Mouse (Mus musculus) heart, postnatal 25 days (tissue): Measurements from ENCODE around the gene Ring1. TPM values are rescaled to one million over a fixed set of nuclear protein-coding genes. Genes with fewer than 3 reads are reported as not detected.
A peak's percentile ranks its signal among the peaks of the same experiment; 100 is the strongest.

ENCODE experiments used
- DNase-seq: peaks from one replicate; pipeline ENCODE4 v3.0.0; 2022; ENCODE audit warnings: low spot score
- intact Hi-C: fragments of 180-260 bp; cut with DNase I; formaldehyde crosslinking; loops from one replicate; pipeline ENCODE4 v1.15.1; 2025
- total RNA-seq, 2 experiments: library from RNA; stranded (reverse); gene quantifications; 2 replicates each; pipeline ENCODE4 v1.2.3; 2021

Gene Ring1
- 10 to 100 TPM; 12.6 to 13.2 TPM for total RNA-seq

DNA sequence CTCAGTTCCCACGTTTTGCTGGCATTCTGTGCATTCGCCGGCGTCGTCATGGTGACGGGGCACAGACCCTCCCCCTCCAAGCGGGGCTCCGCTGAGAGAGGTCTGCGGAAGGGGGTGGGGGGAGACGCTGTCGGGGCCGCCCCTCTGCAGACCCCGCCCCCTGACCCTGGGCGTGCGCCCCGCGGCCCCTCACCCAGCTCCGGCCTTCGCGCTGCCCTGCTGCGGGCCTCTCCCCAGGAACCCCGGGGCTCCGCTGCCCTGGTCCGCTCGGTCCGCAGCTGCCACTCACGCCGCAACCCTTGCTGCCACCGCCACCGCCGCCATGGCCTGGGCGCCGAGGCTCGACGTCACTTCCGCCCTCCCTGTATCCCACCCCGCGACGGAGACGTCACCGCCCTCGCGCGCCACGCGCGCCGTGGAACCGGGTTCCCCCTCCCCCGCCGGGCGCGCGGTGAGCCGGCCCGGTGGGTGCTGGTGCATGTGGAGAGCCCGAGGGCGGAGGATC, at the start of gene Ring1:
Gene Ring1, minus strand, starts transcription at position 364 of the 505 bp plus-strand sequence.
- DNase-seq, result peak; percentile 79
- intact Hi-C loops, result no loop called here

DNA sequence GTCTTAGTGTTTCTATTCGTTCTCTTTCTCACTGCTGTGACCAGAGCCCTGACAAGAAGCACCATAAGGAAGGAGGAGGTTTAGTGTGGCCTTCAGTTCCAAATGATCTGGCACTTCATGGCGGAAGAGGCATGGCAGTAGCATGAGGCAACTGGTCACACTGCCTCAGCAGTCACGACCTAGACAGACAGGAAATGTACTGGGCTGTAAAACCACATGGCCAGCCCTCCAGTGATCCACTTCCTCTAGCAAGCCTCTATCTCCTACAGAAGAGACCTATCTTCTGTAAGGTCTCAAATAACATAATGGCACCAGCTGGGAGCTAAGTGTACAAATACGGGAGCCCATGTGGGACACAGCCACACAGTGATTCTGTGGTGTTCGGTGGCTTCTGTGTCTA, 47.6 kb upstream of the Ring1 start:
- no peak for DNase-seq
- intact Hi-C loops, result no loop called here

DNA sequence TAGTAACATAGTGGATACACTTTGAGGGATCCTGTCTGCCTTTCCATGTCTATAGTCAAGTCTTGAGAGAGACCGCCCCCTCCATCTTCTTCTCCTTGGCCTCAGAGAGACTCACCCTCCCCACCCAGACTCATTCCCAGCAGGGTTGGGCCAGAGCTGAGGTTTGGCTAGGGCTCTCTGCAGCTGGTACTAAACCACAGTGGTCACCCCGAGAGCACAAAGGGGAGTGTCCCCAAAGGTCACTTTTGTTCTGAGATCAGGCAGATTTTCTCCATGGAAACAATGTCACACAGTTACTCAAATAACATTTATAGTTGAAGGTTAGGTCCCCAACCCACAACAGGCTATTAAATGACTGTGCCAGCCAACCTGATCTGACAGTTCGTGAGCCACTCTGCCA, 44.4 kb upstream of the Ring1 start:
- intact Hi-C loops, result no loop called here
- no peak for DNase-seq

DNA sequence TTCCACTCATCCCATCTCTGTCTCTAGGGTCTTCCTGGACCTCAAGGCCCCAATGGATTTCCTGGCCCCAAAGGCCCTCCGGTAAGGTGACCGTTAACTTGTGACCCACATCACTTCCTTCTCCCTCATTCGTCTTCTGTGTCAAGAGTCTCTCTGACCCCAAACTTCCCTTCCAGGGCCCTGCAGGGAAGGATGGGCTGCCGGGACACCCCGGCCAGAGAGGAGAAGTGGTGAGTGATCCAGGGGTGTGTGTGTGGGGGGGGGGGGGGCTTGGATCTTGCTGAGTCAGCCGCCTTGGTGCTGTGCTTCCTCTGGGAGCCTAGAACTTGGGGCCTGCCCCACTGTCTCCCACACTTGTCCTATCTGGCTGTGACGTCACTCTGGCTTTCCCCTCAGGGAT, 32.7 kb upstream of the Ring1 start:
- intact Hi-C loops, result no loop called here
- no peak for DNase-seq

DNA sequence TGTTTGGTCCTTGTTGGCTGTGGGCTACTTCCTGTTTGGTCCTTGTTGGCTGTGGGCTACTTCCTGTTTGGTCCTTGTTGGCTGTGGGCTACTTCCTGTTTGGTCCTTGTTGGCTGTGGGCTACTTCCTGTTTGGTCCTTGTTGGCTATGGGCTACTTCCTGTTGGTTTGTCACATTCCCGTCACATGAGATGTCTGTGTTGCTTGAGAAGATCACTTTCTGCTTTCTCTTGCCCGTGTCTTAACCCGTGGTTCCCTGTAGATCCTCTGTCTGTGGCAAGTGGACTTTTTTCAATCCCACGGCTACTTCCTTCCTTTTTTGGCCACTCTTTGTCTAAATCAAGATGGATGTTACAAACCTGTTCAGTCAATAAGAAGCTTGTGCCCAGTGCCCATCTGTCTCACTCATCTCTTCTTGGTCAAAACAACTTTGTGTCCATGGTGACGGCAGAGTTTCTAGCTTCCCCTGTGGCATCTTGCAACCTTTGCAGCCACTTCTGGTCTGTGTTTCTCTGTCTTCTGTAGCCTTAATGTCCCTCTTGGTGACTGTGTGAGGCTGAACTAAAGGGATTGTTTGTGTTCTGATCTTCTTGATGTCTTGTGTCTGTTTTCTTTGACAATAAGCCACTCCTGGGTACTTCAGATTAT, 23.0 kb upstream of the Ring1 start:
- DNase-seq, result no peak
- intact Hi-C loops, result no loop called here

DNA sequence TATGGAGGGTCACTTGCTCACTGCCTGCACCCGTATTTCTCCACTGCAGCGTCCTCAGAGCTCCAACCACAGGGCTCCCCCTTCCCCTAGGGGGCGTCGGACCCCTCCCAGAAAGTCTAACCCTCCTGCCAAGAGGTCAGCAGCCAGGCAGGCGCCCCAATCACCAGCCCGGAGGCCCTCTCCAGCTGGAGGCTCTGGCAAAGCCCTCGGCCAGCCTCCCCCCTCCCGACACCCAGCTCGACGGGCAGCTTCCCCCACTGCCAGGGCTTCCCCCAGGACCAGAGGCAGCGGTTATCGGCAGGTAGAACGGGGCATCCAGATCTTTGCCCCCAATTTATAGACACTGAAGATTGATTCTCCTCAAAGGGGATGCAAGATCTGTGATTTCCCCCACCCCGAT, 21.5 kb upstream of the Ring1 start:
- intact Hi-C loops, result no loop called here
- no peak for DNase-seq

DNA sequence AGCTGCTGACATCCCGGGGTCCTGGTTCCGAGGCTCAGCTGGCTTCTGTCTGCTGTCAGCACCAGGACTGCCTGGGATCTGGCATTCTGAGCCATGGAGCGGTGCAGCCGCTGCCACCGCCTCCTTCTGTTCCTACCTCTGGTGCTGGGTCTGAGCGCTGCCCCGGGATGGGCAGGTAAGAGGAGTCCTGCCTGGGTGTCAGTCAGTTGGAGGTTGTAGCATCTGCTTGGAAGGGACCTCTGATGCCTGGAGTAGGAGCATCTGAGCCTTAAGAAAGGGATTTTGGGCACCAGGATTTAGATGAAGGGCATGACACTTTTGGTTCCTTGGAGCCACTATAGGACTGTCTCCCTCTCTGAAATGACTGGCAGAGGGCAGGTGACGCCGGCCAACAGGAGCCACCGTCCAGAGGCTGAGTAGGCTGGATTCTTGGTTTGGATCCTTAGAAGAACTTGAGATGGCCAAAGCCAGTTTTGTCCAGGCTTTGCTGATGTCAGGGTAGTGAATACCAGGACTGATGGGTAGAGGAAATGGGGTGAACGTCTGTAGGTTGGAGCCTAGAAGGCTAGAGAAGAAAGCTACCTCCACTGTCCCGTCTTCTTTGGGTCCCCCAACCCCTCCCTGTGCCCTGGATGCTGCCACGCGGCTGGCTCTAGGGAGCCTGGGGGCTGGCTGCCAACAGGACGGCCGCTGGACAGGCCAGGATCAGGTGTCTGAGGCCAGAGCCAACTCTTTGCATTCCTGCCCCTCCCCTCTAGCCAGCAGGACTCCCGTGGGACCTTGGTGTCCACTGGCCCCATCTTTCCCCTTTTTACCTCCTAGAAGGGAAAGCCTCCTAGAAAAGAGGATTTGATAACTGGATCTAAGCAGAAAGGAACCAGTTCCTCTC, 15.3 kb upstream of the Ring1 start:
- intact Hi-C loops, result no loop called here

DNA sequence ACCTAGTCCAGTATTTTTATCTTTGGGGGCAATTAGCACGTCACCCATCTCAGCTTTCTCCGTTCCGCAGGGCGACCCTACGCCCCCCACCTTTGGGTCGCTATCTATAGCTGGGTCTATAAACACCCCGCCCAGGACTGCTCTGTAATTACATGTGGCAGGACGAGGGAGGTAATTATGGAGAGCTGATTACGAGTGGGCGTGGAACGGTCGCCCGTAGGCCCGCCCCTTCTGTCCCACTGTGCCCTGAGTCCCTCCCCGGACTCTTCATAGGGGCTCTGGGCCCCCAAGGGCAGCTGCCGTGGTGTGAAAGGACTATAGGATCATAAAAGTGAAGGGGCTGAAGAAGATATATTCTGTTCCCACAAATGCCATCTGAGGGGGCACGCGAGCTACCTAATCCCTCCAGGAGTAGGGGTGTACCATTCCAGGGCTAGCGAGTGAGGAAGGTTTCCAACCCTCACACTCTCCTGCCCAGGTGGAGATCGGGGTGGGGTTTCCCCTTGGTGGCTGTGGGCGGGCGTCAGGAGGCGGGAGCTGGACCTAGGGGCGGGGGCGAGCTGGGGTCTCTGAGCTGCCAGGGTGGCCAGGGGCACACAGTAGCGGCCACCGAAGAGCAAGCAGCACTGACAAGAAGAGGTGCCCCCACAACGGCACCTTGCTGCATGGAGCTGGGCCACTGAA, 14.5 kb upstream of the Ring1 start, which contains the start of gene Col11a2:
Gene Col11a2, plus strand, starts transcription at position 560 of the 684 bp plus-strand sequence.
- intact Hi-C loops, result no loop called here
- DNase-seq, result no peak

More for the DNA sequence above, 15.3 kb upstream of the Ring1 start:
- no peak for DNase-seq

DNA sequence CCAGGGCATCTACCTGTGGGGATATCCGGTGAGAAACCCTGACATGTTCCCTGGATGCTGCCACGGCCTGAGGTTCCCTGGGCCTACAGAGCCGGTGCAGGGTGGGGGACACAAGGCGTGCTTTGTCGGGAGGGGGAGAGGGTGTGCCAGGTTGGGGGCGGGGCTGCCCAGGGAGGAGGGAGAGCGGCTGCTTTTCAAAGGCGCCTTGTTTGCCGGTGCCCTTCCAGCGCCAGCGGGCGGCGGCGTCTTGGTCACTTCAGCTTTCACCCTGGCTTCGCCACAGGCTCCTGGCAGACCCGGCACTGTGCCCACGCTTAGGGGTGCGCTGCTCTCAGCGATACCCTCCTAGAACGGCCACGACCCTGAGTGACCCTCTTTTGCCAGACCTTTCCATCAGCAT, 14.0 kb upstream of the Ring1 start:
- intact Hi-C loops, result no loop called here
- DNase-seq, result no peak

DNA sequence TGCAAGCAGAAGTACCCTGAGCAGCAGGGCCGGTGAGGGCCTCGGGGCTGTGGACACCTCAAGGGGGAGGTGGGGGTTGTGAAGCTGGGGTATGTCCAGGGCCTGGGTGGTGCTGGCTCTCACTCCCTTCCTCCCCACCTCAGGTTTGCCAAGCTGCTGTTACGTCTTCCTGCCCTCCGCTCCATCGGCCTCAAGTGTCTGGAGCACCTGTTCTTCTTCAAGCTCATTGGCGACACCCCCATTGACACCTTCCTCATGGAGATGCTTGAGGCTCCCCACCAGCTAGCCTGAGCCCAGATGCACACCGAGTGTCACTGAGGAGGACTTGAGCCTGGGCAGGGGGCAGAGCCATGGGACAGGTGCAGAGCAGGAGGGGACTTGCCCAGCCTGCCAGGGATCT, 12.8 kb upstream of the Ring1 start:
- intact Hi-C loops, result no loop called here
- no peak for DNase-seq

DNA sequence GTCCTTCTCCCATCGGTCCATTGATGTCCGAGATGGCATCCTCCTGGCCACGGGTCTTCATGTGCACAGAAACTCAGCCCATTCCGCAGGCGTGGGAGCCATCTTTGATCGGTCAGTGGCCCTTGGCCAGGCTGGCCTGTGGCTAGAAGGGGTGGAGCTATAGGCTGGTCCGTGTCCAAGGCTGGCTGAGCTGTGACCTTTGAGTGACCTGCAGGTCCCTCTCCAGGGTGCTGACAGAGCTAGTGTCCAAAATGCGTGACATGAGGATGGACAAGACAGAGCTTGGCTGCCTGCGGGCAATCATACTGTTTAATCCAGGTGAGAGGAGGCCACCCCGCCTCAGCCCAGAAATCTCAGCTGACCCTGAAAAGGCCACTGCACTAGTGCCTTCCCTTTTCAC, 12.2 kb upstream of the Ring1 start:
- intact Hi-C loops, result no loop called here
- no peak for DNase-seq

DNA sequence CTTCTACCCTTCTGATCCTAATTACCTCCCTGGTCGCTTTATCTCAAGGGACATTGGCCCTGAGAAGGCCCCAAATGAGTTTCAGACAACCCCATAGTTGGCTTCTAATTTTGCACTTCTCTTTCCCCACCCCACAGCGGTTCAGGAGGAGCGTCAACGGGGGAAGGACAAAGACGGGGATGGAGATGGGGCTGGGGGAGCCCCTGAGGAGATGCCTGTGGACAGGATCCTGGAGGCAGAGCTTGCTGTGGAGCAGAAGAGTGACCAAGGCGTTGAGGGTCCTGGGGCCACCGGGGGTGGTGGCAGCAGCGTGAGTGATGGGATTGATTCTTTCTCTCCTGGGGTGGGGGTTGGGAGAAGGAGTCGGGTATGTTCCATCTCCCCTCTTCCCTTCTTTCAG, 11.0 kb upstream of the Ring1 start:
- intact Hi-C loops, result no loop called here
- DNase-seq, result no peak

DNA sequence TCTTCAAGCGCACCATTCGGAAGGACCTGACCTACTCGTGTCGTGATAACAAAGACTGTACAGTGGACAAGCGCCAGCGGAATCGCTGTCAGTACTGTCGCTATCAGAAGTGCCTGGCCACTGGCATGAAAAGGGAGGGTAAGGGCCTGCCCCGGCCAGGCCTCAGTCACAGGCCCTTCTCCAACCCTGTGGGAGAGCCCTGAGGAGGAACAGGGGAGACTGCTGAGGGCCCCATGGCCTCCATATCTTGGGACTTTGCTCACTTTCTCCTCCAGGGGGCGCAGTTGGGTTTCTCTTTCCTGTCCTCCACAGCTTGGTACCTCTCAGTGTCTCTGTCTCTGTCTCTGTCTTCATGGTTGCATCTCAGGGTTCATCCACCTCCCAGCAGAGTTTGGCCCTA, 9.6 kb upstream of the Ring1 start:
- no peak for DNase-seq
- intact Hi-C loops, result no loop called here

DNA sequence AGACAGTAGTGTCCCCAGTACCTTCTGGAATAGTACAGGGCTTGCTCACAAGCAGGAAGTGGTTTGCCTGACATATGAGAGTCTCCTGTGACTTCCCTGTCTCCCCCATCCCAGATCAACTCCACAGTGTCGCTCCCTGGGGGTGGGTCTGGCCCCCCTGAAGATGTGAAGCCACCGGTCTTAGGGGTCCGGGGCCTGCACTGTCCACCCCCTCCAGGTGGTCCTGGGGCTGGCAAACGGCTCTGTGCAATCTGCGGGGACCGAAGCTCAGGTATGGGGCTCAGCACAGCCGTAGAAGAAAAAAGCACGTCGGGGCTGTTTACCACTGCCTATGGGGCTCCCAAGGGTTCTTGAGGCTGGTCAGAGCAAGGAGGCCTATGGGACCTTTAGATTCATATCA, 9.0 kb upstream of the Ring1 start:
- DNase-seq, result no peak
- intact Hi-C loops, result no loop called here

DNA sequence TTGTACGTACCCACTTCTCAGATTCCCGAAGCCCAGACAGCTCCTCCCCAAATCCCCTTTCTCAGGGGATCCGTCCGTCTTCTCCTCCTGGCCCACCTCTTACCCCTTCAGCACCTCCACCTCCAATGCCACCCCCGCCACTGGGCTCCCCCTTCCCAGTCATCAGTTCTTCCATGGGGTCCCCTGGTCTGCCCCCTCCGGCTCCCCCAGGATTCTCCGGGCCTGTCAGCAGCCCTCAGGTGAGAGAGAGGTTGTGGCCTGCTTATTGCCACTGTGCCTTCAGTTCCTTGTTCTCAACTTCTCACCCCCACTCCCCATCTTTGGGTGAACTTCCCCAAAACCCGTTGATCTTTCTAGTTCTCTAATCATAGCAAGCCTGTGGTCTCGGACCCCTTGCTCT, 8.3 kb upstream of the Ring1 start:
- no peak for DNase-seq
- intact Hi-C loops, result no loop called here

DNA sequence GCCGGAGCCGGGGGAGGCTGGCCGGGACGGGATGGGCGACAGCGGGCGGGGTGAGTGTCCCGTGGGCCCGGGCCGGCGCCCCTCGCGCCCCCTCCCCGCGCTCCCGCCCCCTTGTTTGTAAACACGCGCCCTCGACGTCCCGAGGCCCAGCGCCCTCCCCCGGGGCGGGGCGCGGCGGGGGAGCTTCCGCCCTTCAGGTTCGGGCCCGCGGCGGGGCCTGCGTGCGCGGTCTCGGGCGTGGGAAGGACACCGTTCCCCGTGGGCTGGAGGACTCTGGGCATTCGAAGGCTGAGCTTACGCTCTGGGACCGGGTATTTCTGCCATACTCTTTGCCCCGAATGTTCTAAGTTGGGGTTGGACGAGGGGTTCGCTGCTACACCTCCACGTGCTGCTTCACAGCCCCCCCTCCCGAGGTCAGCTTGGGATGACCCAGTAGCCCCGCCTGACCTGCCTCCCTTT, 7.7 kb upstream of the Ring1 start:
- intact Hi-C loops, result no loop called here
- peak; percentile 48 for DNase-seq

DNA sequence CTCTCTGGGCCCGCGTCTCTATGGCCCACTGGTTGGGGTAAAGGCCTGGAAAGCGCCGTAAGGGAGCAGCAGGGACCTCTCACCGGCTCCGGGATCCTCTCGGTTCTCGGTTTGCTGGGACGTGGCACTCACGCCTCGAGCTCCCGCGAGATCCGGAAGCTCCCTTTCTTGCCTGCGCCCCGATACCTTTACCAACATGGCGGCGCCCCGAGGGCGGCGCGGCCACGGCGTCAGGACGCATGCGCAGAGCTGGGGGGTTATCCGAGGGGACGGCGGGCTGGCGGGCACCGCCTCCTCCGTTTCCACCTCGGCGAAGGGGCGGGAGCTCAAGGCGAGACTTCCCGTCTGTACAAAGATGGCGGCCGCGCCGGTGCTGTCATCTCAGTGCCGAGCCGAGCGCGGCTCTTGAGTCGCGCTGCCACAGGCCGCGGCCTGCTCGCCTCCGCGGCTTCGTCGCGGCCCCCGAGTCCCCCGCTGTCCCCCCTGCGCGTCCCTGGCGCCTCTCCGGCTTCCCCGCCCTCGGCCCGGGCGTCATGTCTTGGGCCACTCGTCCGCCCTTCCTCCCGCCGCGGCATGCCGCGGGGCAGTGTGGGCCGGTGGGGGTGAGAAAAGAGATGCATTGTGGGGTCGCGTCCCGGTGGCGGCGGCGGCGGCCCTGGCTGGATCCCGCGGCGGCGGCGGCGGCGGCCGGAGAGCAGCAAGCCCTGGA, 7.1 kb upstream of the Ring1 start, which contains the start of the genes Slc39a7 and Rxrb:
Gene Slc39a7, minus strand, starts transcription at position 218 of the 709 bp plus-strand sequence.
Gene Rxrb, plus strand, starts transcription at position 348 of the 709 bp plus-strand sequence.
- peak; percentile 97 for DNase-seq
- intact Hi-C loops, result no loop called here

DNA sequence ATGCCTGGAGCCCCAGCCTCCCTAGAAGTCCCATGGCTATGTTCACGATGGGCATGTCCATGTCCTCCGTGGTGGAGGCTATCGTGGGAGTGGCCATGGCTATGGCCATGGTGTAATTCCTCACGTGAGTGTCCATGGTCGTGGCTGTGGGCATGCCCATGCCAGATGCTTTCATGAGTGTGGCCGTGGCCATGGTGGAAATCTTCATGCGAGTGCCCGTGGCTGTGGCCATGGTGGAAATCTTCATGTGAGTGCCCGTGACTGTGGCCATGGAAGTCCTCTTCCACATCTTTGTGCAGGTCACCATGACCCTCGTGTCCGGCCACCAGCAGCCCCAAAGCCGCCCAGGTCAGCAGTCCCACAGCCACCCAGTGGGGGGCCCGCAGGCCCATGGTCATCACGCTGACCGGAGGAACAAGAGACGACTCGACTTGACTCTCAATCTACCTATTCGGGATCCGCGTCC, 6.4 kb upstream of the Ring1 start:
- intact Hi-C loops, result no loop called here
- no peak for DNase-seq

DNA sequence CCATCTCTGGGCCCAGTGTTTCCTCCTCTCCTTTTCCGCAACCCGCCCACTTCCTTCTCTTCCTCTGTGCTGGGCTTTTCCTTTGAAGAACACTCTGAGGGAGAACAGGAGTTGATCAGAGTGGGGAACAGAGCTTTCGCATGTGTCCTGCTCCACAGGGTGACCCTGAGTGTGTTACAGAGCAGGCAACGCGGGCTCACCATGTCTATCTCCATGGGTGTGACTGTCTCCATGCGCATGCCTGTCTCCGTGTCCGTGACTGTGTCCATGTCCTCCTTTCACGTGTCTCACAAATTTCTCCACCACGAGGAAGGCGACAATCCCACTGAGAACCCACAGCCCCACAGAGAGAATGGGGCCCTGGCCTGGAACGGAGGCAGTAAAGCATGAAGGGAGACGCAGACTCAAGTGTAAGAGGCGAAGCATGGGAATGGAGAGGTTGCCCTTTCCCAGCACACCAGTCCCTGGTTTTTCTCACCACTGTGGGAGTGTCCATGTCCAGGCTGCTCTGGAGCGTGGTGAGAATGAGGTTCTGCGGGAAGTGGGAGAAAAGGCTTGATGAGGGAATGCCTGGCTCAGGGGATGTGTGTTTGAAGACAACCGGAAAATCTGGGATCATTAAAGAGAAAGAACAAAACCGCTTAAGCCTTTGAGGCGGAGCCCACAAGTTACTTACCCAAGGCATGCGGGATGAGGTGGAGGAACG, 5.6 kb upstream of the Ring1 start:
- DNase-seq, result peak; percentile 0
- intact Hi-C loops, result loop anchor here (5.0 kb wide), 1 partner anchor 87 kb away; the partner anchor contains the start of gene H2-DMa
